Mouse (Mus musculus) neural tube, embryonic 15.5 days (tissue): Measurements from ENCODE around the gene Isy1. TPM values are rescaled to one million over a fixed set of nuclear protein-coding genes. Genes with fewer than 3 reads are reported as not detected.

Experiments
- ATAC-seq: fragments of 200-750 bp; cut with Nextera tagmentation; 2 replicates; pipeline ENCODE4 v1.8.0; 2017; ENCODE audit warnings: mild to moderate bottlenecking, moderate TSS enrichment, moderate library complexity; ENCODE audit not compliant: low FRiP score
- H3K27ac ChIP-seq: fragments of 300-500 bp; sonication (generic); replicated peaks from 2 replicates; pipeline ENCODE4 v1.5.1; 2015; ENCODE audit warnings: mild to moderate bottlenecking, inconsistent platforms
- H3K27me3 ChIP-seq: fragments of 300-500 bp; sonication (generic); replicated peaks from 2 replicates; pipeline ENCODE4 v1.6.1; 2015; ENCODE audit warnings: inconsistent platforms
- H3K36me3 ChIP-seq: fragments of 300-500 bp; sonication (generic); 2 replicates; pipeline ENCODE4 v1.6.1; 2015; ENCODE audit warnings: inconsistent platforms
- H3K4me1 ChIP-seq: fragments of 300-500 bp; sonication (generic); 2 replicates; pipeline ENCODE4 v1.6.1; 2015; ENCODE audit warnings: inconsistent platforms
- H3K4me2 ChIP-seq: fragments of 300-500 bp; sonication (generic); 2 replicates; pipeline ENCODE4 v1.6.1; 2015; ENCODE audit warnings: inconsistent platforms, mild to moderate bottlenecking, moderate library complexity
- H3K4me3 ChIP-seq: fragments of 300-500 bp; sonication (generic); replicated peaks from 2 replicates; pipeline ENCODE4 v1.5.1; 2015; ENCODE audit warnings: mild to moderate bottlenecking, inconsistent platforms
- H3K9ac ChIP-seq: fragments of 300-500 bp; sonication (generic); replicated peaks from 2 replicates; pipeline ENCODE4 v1.6.1; 2015; ENCODE audit warnings: mild to moderate bottlenecking, inconsistent platforms
- H3K9me3 ChIP-seq: fragments of 300-500 bp; sonication (generic); replicated peaks from 2 replicates; pipeline ENCODE4 v1.6.1; 2016; ENCODE audit warnings: inconsistent platforms
- WGBS: fragments of 180-500 bp; shearing (Covaris S2); methylation state at CpG from one replicate; pipeline ENCODE4 v1.1.7; 2015; ENCODE audit warnings: mixed read lengths; 5-methylcytosine and 5-hydroxymethylcytosine counted together
- polyA plus RNA-seq: library from polyadenylated mRNA; unstranded; fragments of >200 nt; fragmentation: Nextera tagmentation; extraction: Ambion mirVana; gene quantifications from 2 replicates; pipeline ENCODE4 v1.2.1, GENCODE M21; 2015

The Isy1 gene
- polyA plus RNA-seq, 1 experiment from 2014 or later: 22.6 TPM

DNA sequence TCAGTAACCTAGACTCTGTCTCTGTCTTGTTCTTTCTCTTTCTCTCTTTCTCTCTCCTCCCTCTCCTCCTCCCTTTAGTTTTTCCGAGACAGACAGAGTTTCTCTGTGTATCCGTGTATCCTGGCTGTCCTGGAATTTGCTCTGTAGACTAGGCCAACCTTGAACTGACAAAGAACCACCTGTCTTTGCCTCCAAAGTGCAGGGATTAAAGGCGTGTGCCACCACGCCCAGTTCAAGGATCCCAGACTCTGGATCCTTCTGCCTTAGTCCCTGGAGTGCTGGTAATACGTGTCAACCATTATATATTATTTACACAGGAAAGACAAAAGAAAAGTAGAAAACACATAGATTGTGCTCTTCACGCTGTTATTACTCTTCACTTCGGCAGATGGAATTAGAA is 32.6 kb upstream of the Isy1 start:
- WGBS: 86% methylated on average over 7 of the region's 7 CpGs

DNA sequence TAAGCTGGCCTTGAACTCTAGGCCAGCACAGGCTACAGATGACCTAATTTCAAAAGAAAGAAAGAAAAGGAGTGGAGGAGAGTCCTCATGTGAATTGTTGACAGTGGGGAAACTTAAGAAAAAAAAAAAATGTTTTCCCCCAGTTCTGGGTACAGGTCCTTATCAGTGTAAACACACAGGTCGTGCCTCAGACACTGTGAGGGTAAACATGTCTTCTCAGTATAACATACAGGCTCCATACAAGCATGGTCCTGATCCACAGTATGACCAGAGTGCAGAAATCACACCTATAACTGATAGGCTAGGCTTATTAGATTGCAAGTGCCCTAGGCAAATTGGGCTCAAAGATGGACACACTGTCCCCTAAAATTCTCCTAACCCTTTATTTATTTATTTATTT is 31.8 kb upstream of the Isy1 start:
- Histone ChIP-seq H3K4me1 (no peaks in the 10 kb centered on the region), H3K36me3 (no peaks in the 10 kb centered on the region), H3K9ac (no peak overlapping the region), H3K4me3 (no peak overlapping the region), H3K27me3 (no peaks in the 10 kb centered on the region), H3K4me2 (no peak overlapping the region), H3K27ac (no peak overlapping the region), H3K9me3 (no peaks in the 10 kb centered on the region)
- ATAC-seq: no peak
- WGBS: 78% methylated on average over 1 of the region's 1 CpGs

More for the DNA sequence above, 32.6 kb upstream of the Isy1 start:
- no peak overlapping the region for H3K4me3 ChIP-seq
- ATAC-seq: no peak
- H3K9me3 ChIP-seq: no peaks in the 10 kb centered on the region
- no peak overlapping the region for H3K9ac ChIP-seq
- no peak overlapping the region for H3K4me2 ChIP-seq
- H3K27me3 ChIP-seq: no peaks in the 10 kb centered on the region
- no peaks in the 10 kb centered on the region for H3K4me1 ChIP-seq
- H3K36me3 ChIP-seq: no peaks in the 10 kb centered on the region
- no peak overlapping the region for H3K27ac ChIP-seq

DNA sequence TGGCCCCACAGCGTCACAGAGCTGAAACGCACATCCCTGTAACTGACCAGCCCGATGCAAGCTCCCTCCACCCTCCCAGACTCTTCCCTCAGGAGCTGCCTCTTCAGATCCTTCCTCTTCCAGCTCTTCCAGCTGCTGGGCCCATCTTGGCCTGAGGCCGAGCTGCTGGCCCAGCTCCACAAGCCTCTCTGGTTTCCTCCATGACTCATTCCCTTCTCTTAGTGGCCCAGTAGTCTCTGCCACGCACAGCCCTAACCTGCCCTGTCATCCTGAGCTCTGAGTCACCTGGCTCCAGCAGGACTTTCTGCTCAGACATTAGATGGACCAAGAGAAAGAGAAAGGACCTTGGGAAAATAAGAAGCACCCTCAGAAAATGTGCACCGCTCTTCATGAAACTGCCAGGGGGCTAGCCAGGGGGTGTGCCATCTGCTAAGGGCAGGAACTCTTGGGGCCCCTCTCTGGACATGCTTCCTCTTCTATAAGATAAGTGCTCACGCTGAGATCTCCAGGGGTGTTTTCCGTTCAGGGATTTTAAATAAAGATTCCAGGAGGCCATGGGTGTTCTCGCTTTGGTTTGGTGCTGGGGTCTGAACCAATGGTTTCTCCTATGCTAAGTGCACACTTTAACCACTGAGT is 30.4 kb upstream of the Isy1 start:
- H3K36me3 ChIP-seq: no peaks in the 10 kb centered on the region

DNA sequence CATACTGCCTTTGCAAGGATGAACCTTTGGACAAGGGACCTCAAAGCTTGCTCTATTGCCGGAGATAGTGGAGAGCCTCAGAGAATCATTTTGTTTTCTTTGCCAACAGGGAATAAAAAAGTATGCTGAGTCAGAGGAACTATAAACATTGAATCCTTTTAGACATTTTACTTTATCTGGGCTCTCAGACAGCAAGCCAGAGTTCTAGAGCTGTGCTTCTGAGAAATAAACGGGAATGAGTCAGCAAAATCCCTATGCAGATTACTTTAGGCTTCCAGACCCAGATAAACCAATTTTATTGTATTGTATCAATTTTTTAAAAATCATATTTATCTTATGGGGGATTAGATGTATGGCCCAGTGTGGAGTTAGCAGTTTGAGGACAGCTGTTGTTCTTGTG is 28.7 kb upstream of the Isy1 start:
- no peak overlapping the region for H3K27ac ChIP-seq
- ATAC-seq: no peak
- H3K4me1 ChIP-seq: no peaks in the 10 kb centered on the region
- no peak overlapping the region for H3K4me3 ChIP-seq
- H3K27me3 ChIP-seq: no peaks in the 10 kb centered on the region
- H3K4me2 ChIP-seq: no peak overlapping the region
- H3K36me3 ChIP-seq: no peaks in the 10 kb centered on the region
- 82% methylated on average over 2 of the region's 2 CpGs for WGBS
- no peak overlapping the region for H3K9ac ChIP-seq
- no peaks in the 10 kb centered on the region for H3K9me3 ChIP-seq

More for the DNA sequence above, 30.4 kb upstream of the Isy1 start:
- Histone ChIP-seq H3K27me3 (no peaks in the 10 kb centered on the region), H3K4me1 (no peaks in the 10 kb centered on the region), H3K9me3 (no peaks in the 10 kb centered on the region), H3K4me3 (no peak overlapping the region), H3K4me2 (no peak overlapping the region), H3K9ac (no peak overlapping the region), H3K27ac (no peak overlapping the region)
- no peak for ATAC-seq
- 84% methylated on average over 9 of the region's 9 CpGs for WGBS

DNA sequence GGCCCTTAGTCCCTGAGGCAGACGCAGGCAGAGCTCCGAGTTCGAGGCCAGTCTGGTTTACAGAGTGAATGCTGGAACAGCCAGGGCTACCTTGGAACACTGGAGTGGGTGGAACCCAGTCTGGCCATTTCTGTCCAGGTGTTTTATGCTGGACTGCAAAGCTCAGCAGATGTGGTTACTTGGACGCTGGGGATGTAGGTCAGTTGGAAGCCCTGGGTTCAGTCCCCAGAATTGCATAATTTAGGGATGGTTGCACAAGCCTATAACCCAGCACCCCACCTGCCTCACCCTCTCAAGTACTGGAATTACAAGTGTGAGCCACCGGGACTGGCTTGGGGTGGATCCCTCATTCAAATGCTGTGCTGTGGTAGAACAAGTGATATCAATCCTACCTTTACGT is 27.6 kb upstream of the Isy1 start:
- Histone ChIP-seq H3K9me3 (no peaks in the 10 kb centered on the region), H3K9ac (no peak overlapping the region), H3K36me3 (no peaks in the 10 kb centered on the region), H3K27me3 (no peaks in the 10 kb centered on the region), H3K4me2 (no peak overlapping the region), H3K4me3 (no peak overlapping the region), H3K27ac (no peak overlapping the region), H3K4me1 (no peaks in the 10 kb centered on the region)
- 87% methylated on average over 6 of the region's 6 CpGs for WGBS
- no peak for ATAC-seq

DNA sequence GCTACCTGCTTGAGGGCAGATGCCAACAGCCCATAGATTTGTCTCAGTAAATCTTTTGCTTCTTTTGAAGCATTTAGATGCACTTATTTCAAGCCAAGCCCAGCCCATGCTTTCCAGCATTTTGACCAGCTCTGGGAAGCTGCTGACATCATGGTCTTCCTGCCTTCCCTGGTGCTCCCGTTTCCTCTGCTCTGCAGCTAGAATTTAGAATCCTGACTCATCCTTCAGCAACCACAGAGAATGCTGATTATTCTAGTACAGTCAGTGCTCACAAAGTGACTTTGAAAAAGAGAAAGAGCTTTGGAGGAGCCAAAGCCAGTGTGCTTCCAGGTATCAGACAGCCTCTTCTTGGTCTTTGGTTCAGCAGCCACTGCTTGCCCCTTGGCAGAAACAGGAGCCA is 18.5 kb upstream of the Isy1 start:
- no peak for ATAC-seq
- WGBS: 67% methylated on average over 1 of the region's 1 CpGs
- H3K9ac ChIP-seq: no peak overlapping the region
- no peaks in the 10 kb centered on the region for H3K36me3 ChIP-seq
- H3K9me3 ChIP-seq: no peaks in the 10 kb centered on the region
- H3K27me3 ChIP-seq: no peaks in the 10 kb centered on the region
- H3K4me3 ChIP-seq: no peak overlapping the region
- H3K4me2 ChIP-seq: no peak overlapping the region
- no peak overlapping the region for H3K27ac ChIP-seq
- no peaks in the 10 kb centered on the region for H3K4me1 ChIP-seq

DNA sequence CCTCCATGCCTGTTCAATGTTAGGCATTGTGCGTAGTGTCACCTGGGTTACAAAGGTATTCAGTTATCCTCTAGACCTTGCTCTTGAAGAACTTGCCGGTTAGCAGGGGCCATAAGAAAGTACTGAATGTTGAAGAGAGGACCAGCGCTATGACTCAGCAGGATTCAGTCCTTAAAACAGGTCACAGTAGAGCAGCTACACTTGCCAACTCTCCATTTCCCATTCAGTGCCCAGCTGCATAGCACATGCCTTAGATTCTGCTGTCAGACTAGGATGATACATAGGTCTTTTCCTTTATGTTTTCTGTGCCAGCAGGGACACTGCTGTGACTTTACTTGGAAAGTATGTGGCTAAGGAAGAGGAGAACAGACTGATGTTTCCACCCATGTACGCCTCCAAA is 14.8 kb upstream of the Isy1 start:
- WGBS: 88% methylated on average over 4 of the region's 4 CpGs
- no peaks in the 10 kb centered on the region for H3K9me3 ChIP-seq
- H3K4me2 ChIP-seq: no peak overlapping the region
- no peaks in the 10 kb centered on the region; the same call in 1 of the 2 replicates for H3K36me3 ChIP-seq
- no peak overlapping the region for H3K27ac ChIP-seq
- no peak for ATAC-seq
- H3K27me3 ChIP-seq: no peaks in the 10 kb centered on the region
- peaks cover 17% of the 10 kb centered on the region for H3K4me1 ChIP-seq
- H3K4me3 ChIP-seq: no peak overlapping the region
- H3K9ac ChIP-seq: no peak overlapping the region

DNA sequence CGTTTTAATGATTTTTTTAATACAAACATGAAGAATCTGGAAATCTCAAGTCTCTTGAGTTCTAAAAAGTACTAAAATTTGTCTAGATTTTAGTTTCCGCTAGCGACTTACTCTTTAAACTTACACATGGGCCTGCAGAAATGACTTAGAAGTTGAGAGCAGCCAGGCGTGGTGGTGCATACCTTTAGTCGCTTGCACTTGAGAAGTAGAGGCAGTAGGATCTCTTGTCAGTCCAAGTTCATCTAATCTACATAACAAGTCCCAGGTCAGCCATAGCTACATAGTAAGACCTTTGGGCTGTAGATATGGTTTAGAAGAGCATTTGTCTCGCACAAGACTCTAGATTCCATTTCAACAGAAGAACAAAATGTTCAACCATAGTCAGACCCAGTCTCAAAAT is 13.3 kb upstream of the Isy1 start:
- peak overlapping the region; percentile 87; the same call in 1 of the 2 replicates for H3K4me2 ChIP-seq
- H3K9me3 ChIP-seq: no peaks in the 10 kb centered on the region
- H3K27ac ChIP-seq: no peak overlapping the region
- H3K4me3 ChIP-seq: no peak overlapping the region
- 87% methylated on average over 6 of the region's 6 CpGs for WGBS
- H3K36me3 ChIP-seq: peaks cover 4% of the 10 kb centered on the region; the same call in 1 of the 2 replicates
- H3K9ac ChIP-seq: no peak overlapping the region
- no peak for ATAC-seq
- peaks cover 31% of the 10 kb centered on the region for H3K4me1 ChIP-seq
- H3K27me3 ChIP-seq: no peaks in the 10 kb centered on the region

DNA sequence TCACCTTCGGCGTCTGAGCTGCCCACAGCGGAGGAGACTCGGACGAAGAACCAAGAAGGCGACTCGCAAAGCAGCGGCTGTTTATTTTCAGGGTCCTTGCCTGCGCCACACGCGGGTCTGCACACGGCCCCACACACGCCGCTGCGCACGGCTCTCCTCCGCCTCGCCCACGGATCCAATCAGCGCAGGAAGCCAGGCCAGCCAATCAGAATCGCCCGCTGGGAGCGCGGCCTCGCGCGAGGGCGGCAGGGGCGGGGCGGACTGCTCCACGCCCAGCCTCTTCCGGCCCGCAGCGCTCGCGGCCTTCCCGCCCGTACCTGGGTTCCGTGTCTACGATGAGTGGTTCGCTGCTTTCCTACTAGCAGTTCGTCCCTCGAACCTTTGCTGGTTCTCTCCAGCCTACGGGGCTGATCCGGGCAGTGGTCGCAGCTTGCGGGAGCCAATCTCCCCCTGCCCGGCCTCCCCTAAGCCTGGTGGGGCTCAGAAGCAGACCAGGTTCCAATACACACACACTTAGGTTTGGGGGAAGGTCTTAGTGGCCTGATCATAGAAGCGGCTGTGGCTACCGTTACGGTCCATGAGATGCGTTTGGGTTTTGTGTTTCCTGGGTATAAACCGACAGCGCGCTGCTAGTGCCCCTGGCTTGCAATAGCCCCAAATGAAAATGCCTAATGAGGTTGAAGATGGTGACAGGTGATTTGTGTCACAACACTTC is 12.5 kb upstream of the Isy1 start, which contains the start of gene Cnbp:
Gene Cnbp, minus strand, starts transcription at position 207 of the 715 bp plus-strand sequence.
- Histone ChIP-seq H3K36me3 (peaks cover 4% of the 10 kb centered on the region; the same call in 1 of the 2 replicates), H3K4me2 (peak within 1 kb of the TSS; percentile 87), H3K27me3 (no peaks in the 10 kb centered on the region), H3K4me1 (peaks cover 34% of the 10 kb centered on the region), H3K9me3 (no peaks in the 10 kb centered on the region), H3K27ac (peak within 1 kb of the TSS; percentile 97), H3K4me3 (peak within 1 kb of the TSS; percentile 98), H3K9ac (peak within 1 kb of the TSS; percentile 99)
- WGBS: under 1% methylated on average over 55 of the region's 55 CpGs
- peak; percentile 99 for ATAC-seq

DNA sequence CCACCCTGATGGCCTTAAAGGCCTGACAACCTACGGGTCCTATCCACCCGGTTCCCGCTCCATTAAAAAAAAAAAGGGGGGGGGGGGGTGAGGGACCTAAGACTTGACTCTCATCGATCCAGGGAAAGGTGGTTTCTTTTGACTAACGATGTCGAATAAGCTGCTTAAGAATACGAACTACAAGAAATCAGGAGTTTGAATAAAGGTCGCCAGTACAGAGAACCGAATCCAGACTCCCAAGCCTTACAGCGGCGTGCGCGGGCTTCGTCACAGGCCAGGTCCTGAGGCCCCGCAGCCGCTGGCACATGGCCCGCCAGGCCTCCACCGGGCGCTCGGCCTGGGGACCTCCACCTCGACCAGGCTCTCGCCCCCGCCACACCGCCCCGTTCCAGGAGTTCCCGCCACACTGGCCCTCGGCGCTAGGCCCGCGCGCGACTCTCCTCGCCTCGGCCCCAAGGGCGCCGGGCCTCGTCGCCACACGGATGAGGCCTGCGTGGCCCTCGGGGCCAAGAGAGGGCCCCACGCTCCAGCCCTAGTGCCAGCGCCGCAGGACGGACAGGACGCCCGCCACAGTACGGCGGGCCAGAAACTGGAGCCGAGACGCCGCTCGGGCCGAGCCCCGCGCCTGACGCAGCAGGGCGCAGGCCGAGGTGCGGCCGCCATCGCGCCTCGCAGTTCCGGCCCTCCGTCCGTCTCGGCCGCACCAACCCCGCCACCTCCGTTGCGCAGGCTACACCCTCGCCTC is 11.7 kb upstream of the Isy1 start:
- H3K27me3 ChIP-seq: no peaks in the 10 kb centered on the region
- ATAC-seq: peak; percentile 77
- H3K36me3 ChIP-seq: peaks cover 7% of the 10 kb centered on the region

DNA sequence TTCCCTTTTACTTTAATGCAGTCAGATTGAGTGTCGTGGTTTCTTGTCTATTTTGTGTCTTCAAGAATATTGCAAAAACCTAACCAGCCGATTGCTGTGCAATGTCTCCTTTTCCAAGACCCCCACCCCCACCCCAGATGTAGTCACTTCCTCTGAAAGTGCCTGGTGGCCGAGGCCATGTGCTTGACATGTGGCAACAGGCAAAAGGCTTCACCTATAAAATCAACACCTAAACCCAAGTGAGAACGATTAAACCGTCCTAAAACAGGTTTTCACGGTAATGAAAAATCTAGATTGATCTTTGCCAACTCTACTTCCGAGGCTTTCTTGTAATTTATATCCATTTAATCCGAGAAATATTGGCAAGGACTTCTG is 11.2 kb upstream of the Isy1 start:
- ATAC-seq: no peak
- WGBS: 1% methylated on average over 8 of the region's 8 CpGs
- peak overlapping the region; percentile 97 for H3K27ac ChIP-seq

More for the DNA sequence above, 11.7 kb upstream of the Isy1 start:
- no peaks in the 10 kb centered on the region for H3K9me3 ChIP-seq
- WGBS: under 1% methylated on average over 73 of the region's 73 CpGs
- peak overlapping the region; percentile 97 for H3K27ac ChIP-seq
- H3K4me3 ChIP-seq: peak overlapping the region; percentile 98
- peak overlapping the region; percentile 87 for H3K4me2 ChIP-seq
- H3K4me1 ChIP-seq: peaks cover 34% of the 10 kb centered on the region
- H3K9ac ChIP-seq: peak overlapping the region; percentile 99

More for the DNA sequence above, 11.2 kb upstream of the Isy1 start:
- Histone ChIP-seq H3K4me1 (peaks cover 34% of the 10 kb centered on the region), H3K9ac (peak overlapping the region; percentile 99), H3K4me2 (peak overlapping the region; percentile 87), H3K27me3 (no peaks in the 10 kb centered on the region), H3K4me3 (peak overlapping the region; percentile 98), H3K9me3 (no peaks in the 10 kb centered on the region), H3K36me3 (peaks cover 13% of the 10 kb centered on the region)
